Comparison of ENCODE assay signal across 8 mouse cellular contexts in genomic region chr8:71709134-71709799, GRCm38 (mm10). TPM values are rescaled to one million over a fixed set of nuclear protein-coding genes. Genes with fewer than 3 reads are reported as not detected.
DNase-seq lines count a peak whose midpoint lies in the region; ATAC-seq and TF ChIP-seq lines count a peak whose summit lies in the region.

No protein-coding gene starts in this region.

- peaks cover 26% of the 10 kb centered on the region for H3K36me3 ChIP-seq in E14TG2a.4 (ENCODE audit: insufficient read depth, low read length)
- no peaks in the 10 kb centered on the region for H3K36me3 ChIP-seq in heart, postnatal 0 days (replicated peaks; ENCODE audit: control insufficient read depth, insufficient read depth, low read length)
- peaks cover 6% of the 10 kb centered on the region; the same call in 1 of the 2 replicates for H3K36me3 ChIP-seq in liver, embryonic 16.5 days (ENCODE audit: control insufficient read depth, insufficient read depth)

- 34% methylated on average over 25 of the region's 25 CpGs for WGBS in heart, postnatal 0 days
- WGBS in liver, embryonic 16.5 days (ENCODE audit: insufficient replicate concordance), result 65% methylated on average over 25 of the region's 25 CpGs

- H3K9me3 ChIP-seq in E14TG2a.4 (ENCODE audit: low read length), result no peaks in the 10 kb centered on the region
- no peaks in the 10 kb centered on the region for H3K9me3 ChIP-seq in heart, postnatal 0 days (replicated peaks; ENCODE audit: control insufficient read depth, low read length)
- no peaks in the 10 kb centered on the region for H3K9me3 ChIP-seq in liver, embryonic 16.5 days (replicated peaks; ENCODE audit: control insufficient read depth, low read length)

- H3K4me1 ChIP-seq in E14TG2a.4 (replicated peaks; ENCODE audit: low read depth, low read length), result peaks cover 58% of the 10 kb centered on the region
- H3K4me1 ChIP-seq in heart, postnatal 0 days (ENCODE audit: control insufficient read depth, insufficient read depth), result no peaks in the 10 kb centered on the region
- H3K4me1 ChIP-seq in liver, embryonic 16.5 days (ENCODE audit: control insufficient read depth, low read depth, low read length), result peaks cover 4% of the 10 kb centered on the region; the same call in 1 of the 2 replicates

- no peak overlapping the region for H3K27ac ChIP-seq in heart, postnatal 0 days (ENCODE audit: low read depth)
- H3K27ac ChIP-seq in liver, embryonic 16.5 days (ENCODE audit: low read length), result no peak overlapping the region

- H3K4me3 ChIP-seq in E14TG2a.4 (replicated peaks; ENCODE audit: low read length), result peak overlapping the region; percentile 71
- H3K4me3 ChIP-seq in heart, postnatal 0 days (ENCODE audit: low read depth, low read length), result no peak overlapping the region
- no peak overlapping the region for H3K4me3 ChIP-seq in liver, embryonic 16.5 days (ENCODE audit: low read depth, low read length)

- H3K9ac ChIP-seq in heart, postnatal 0 days (replicated peaks; ENCODE audit: low read depth, low read length), result no peak overlapping the region
- H3K9ac ChIP-seq in liver, embryonic 16.5 days (ENCODE audit: low read depth, low read length), result no peak overlapping the region

- peak; percentile 88 for DNase-seq in heart, adult 11 months
- no peak for DNase-seq in heart, postnatal 14 days
- no peak for DNase-seq in heart, postnatal 0 days (ENCODE audit: low spot score)
- no peak for DNase-seq in adrenal gland, postnatal 4 days (ENCODE audit: low spot score in 2 of 2)
- no peak for DNase-seq in urinary bladder, postnatal 4 days (ENCODE audit: low spot score in 2 of 2)
- DNase-seq in embryo, embryonic 11 days, result no peak

- TF ChIP-seq CTCF in E14TG2a.4 (conservative IDR thresholded peaks at IDR 0.05; ENCODE audit: low read length), result no peak
- no peak for TF ChIP-seq CTCF in heart, postnatal 0 days (IDR thresholded peaks at IDR 0.05; ENCODE audit: low read depth)

- ATAC-seq in heart, postnatal 0 days (ENCODE audit: insufficient read depth, low read depth), result no peak
- ATAC-seq in liver, embryonic 16.5 days (ENCODE audit: low read depth), result no peak; the same call in none of the 2 replicates

- intact Hi-C loops in heart, postnatal 14 days (cut with DNase I), result loop anchor here (2.0 kb wide), 1 partner anchor 22 kb away; no protein-coding TSS in a partner anchor

- peaks cover 11% of the 10 kb centered on the region for H3K27me3 ChIP-seq in E14TG2a.4 (ENCODE audit: insufficient read depth, low read length)
- peaks cover 37% of the 10 kb centered on the region; the same call in 1 of the 2 replicates for H3K27me3 ChIP-seq in heart, postnatal 0 days (ENCODE audit: control insufficient read depth, insufficient read depth, low read length)
- no peaks in the 10 kb centered on the region; the same call in 1 of the 2 replicates for H3K27me3 ChIP-seq in liver, embryonic 16.5 days (ENCODE audit: control insufficient read depth, insufficient read depth, low read depth, low read length)

- no peak for TF ChIP-seq EP300 in heart, postnatal 0 days (IDR thresholded peaks at IDR 0.05; ENCODE audit: low read depth)

- peak overlapping the region; percentile 39; the same call in 1 of the 2 replicates for H3K4me2 ChIP-seq in heart, postnatal 0 days (ENCODE audit: low read depth, low read length)
- H3K4me2 ChIP-seq in liver, embryonic 16.5 days (ENCODE audit: low read depth, low read length), result 0 out of 2 replicates have a peak overlapping the region, but pooled peaks have one; percentile 2

RNA-seq across cellular contexts. Expression of gene B3gnt3, which starts 7.7 kb away (rescaled TPM):
- 10 to 100 TPM in 1 of 2 experiments, 1 to 10 TPM in 1; 9.4 to 11.4 TPM for total RNA-seq in heart, postnatal 14 days (2021)
- total RNA-seq in heart, postnatal 0 days (2014; rRNA removed; ENCODE audit: low replicate concordance), result 8.7 TPM in 2 replicates
- 6.4 TPM in 2 replicates for polyA plus RNA-seq in heart, postnatal 0 days (2015; fragmentation: Nextera tagmentation; extraction: Ambion mirVana)
- polyA plus RNA-seq in liver, embryonic 16.5 days (2015; fragmentation: Nextera tagmentation; extraction: Ambion mirVana), result 4.9 and 5.5 TPM in 2 replicates
- 1 to 10 TPM; 4.4 to 5.0 TPM for total RNA-seq in adrenal gland, postnatal 4 days (2021)

RNA-seq across cellular contexts. Expression of gene Fcho1, which starts 16.2 kb away (rescaled TPM):
- total RNA-seq in heart, postnatal 14 days (2021), result 1 to 10 TPM; 1.4 to 5.7 TPM
- 0.04 and 1.1 TPM in 2 replicates for total RNA-seq in heart, postnatal 0 days (2014; rRNA removed; ENCODE audit: low replicate concordance)
- 0.92 and 1.4 TPM in 2 replicates for polyA plus RNA-seq in heart, postnatal 0 days (2015; fragmentation: Nextera tagmentation; extraction: Ambion mirVana)
- 21.1 and 24.5 TPM in 2 replicates for polyA plus RNA-seq in liver, embryonic 16.5 days (2015; fragmentation: Nextera tagmentation; extraction: Ambion mirVana)
- total RNA-seq in adrenal gland, postnatal 4 days (2021), result 1 to 10 TPM; 8.4 to 9.8 TPM

RNA-seq across cellular contexts. Expression of gene Insl3, which starts 20.3 kb away (rescaled TPM):
- total RNA-seq in heart, postnatal 14 days (2021), result 1 to 10 TPM; 5.0 to 7.0 TPM
- not detected in 2 replicates for total RNA-seq in heart, postnatal 0 days (2014; rRNA removed; ENCODE audit: low replicate concordance)
- 1.5 and 2.4 TPM in 2 replicates for polyA plus RNA-seq in heart, postnatal 0 days (2015; fragmentation: Nextera tagmentation; extraction: Ambion mirVana)
- polyA plus RNA-seq in liver, embryonic 16.5 days (2015; fragmentation: Nextera tagmentation; extraction: Ambion mirVana), result 1.6 and 2.2 TPM in 2 replicates
- 1 to 10 TPM; 6.8 to 8.5 TPM for total RNA-seq in adrenal gland, postnatal 4 days (2021)

RNA-seq across cellular contexts. Expression of gene Jak3, which starts 33.2 kb away (rescaled TPM):
- total RNA-seq in heart, postnatal 14 days (2021), result 10 to 100 TPM; 11.7 to 13.3 TPM
- total RNA-seq in heart, postnatal 0 days (2014; rRNA removed; ENCODE audit: low replicate concordance), result 14.6 and 16.9 TPM in 2 replicates
- 5.7 and 5.8 TPM in 2 replicates for polyA plus RNA-seq in heart, postnatal 0 days (2015; fragmentation: Nextera tagmentation; extraction: Ambion mirVana)
- polyA plus RNA-seq in liver, embryonic 16.5 days (2015; fragmentation: Nextera tagmentation; extraction: Ambion mirVana), result 5.7 and 6.3 TPM in 2 replicates
- total RNA-seq in adrenal gland, postnatal 4 days (2021), result 10 to 100 TPM; 17.7 to 19.3 TPM

RNA-seq across cellular contexts. Expression of gene Unc13a, which starts 37.7 kb away (rescaled TPM):
- total RNA-seq in heart, postnatal 14 days (2021), result 1 to 10 TPM in 1 of 2 experiments, under 1 TPM in 1; 0.93 to 1.1 TPM
- 0.57 and 1.2 TPM in 2 replicates for total RNA-seq in heart, postnatal 0 days (2014; rRNA removed; ENCODE audit: low replicate concordance)
- 0.51 and 0.60 TPM in 2 replicates for polyA plus RNA-seq in heart, postnatal 0 days (2015; fragmentation: Nextera tagmentation; extraction: Ambion mirVana)
- 0.15 and 0.20 TPM in 2 replicates for polyA plus RNA-seq in liver, embryonic 16.5 days (2015; fragmentation: Nextera tagmentation; extraction: Ambion mirVana)
- total RNA-seq in adrenal gland, postnatal 4 days (2021), result 10 to 100 TPM; 11.7 to 12.9 TPM
